Comparison of ENCODE assay signal across 20 mouse cellular contexts in the genomic region with DNA sequence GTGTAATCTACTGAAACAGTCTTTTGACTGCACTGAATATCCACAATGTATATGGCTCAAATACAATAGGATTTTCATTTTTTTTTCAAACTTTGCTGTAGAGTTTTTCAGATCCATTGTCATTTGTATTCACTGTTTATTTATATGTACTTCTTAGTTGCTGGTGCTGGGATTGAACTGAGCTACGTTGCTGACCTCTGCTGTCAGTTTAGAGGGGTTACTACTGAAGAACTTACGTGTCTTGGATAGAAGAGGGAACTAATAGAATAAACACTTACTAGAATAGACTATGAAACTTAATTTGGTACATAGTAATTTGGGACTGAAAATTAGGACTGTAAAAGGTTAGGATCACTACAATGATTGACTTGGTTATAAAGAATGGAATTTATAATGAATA. TPM values are rescaled to one million over a fixed set of nuclear protein-coding genes. Genes with fewer than 3 reads are reported as not detected.
DNase-seq lines count a peak whose midpoint lies in the region; ATAC-seq and TF ChIP-seq lines count a peak whose summit lies in the region.
"Had no signal": no experiment of that assay in that cellular context is flagged by ENCODE, and none has a peak within 500 bp of the region (broad histone marks: within the 10 kb centered on the region; RNA-seq: fewer than 3 reads in every experiment).

No protein-coding gene starts in this region.

- no peak for TF ChIP-seq POLR2A in CH12.LX (IDR thresholded peaks at IDR 0.05; ENCODE audit: low read depth, low read length)

- TF ChIP-seq RAD21 in CH12.LX (IDR thresholded peaks at IDR 0.05; ENCODE audit: low read depth, low read length), result peak; percentile 4

- DNase-seq in hindbrain, postnatal 0 days (ENCODE audit: low spot score), result no peak
- peak; percentile 11 for DNase-seq in 3T3-L1 (ENCODE audit: low read depth, low spot score)
- DNase-seq in CH12.LX (ENCODE audit: extremely low read depth), result no peak
- no peak for DNase-seq in forebrain, embryonic 14.5 days (ENCODE audit: low spot score)
- no peak for DNase-seq in thymus, adult 18-20 months
- DNase-seq: adrenal gland, adult 8-10 months; cerebellum, adult 2 months; cerebellum, postnatal 25 days; gastrocnemius, postnatal 14 days; heart, adult 11 months; liver had no signal

- no peak overlapping the region for H3K4me3 ChIP-seq in hindbrain, postnatal 0 days (ENCODE audit: low read length)
- H3K4me3 ChIP-seq in hindbrain, embryonic 13.5 days, result no peak overlapping the region
- H3K4me3 ChIP-seq in CH12.LX (replicated peaks in 1 of 3; ENCODE audit: low read depth in 2 of 3, low read length in 2 of 3, poor library complexity in 1 of 3), result no peak overlapping the region
- no peak overlapping the region for H3K4me3 ChIP-seq in forebrain, embryonic 14.5 days (ENCODE audit: low read depth, low read length)
- H3K4me3 ChIP-seq: embryonic facial prominence, embryonic 15.5 days; heart, embryonic 12.5 days; limb, embryonic 10.5 days had no signal

- H3K9ac ChIP-seq in hindbrain, postnatal 0 days (replicated peaks; ENCODE audit: low read length), result no peak overlapping the region
- no peak overlapping the region for H3K9ac ChIP-seq in hindbrain, embryonic 13.5 days
- H3K9ac ChIP-seq in CH12.LX (ENCODE audit: insufficient read depth, low read depth), result no peak overlapping the region
- H3K9ac ChIP-seq in forebrain, embryonic 14.5 days (ENCODE audit: low read length), result no peak overlapping the region
- H3K9ac ChIP-seq: embryonic facial prominence, embryonic 15.5 days; heart, embryonic 12.5 days; hindbrain, embryonic 14.5 days had no signal

- in situ Hi-C loops in CH12.LX (cut with MboI; ENCODE audit: low pct_ligation_motif_present, low pct_unique_long_range_greater_than_20kb, low sequenced_read_pairs), result no loop called here

- no peak overlapping the region for H3K4me2 ChIP-seq in hindbrain, postnatal 0 days (ENCODE audit: low read depth, low read length)
- H3K4me2 ChIP-seq in hindbrain, embryonic 13.5 days, result no peak overlapping the region
- no peak overlapping the region for H3K4me2 ChIP-seq in CH12.LX (ENCODE audit: insufficient read depth, low read depth, poor library complexity, severe bottlenecking)
- no peak overlapping the region for H3K4me2 ChIP-seq in forebrain, embryonic 14.5 days (ENCODE audit: low read length)
- H3K4me2 ChIP-seq: embryonic facial prominence, embryonic 15.5 days; heart, embryonic 12.5 days; hindbrain, embryonic 14.5 days; midbrain, embryonic 11.5 days had no signal

- dilution Hi-C loops in CH12.LX (cut with MboI; ENCODE audit: extremely low pct_ligation_motif_present, extremely low pct_unique_long_range_greater_than_20kb, low sequenced_read_pairs), result no loop called here

- H3K9me3 ChIP-seq in hindbrain, postnatal 0 days (ENCODE audit: low read length), result no peaks in the 10 kb centered on the region
- no peaks in the 10 kb centered on the region for H3K9me3 ChIP-seq in hindbrain, embryonic 13.5 days
- no peaks in the 10 kb centered on the region for H3K9me3 ChIP-seq in CH12.LX (replicated peaks; ENCODE audit: low read length)
- no peaks in the 10 kb centered on the region for H3K9me3 ChIP-seq in forebrain, embryonic 14.5 days (replicated peaks; ENCODE audit: control insufficient read depth, low read length)
- H3K9me3 ChIP-seq: embryonic facial prominence, embryonic 15.5 days; heart, embryonic 12.5 days; limb, embryonic 10.5 days had no signal

- TF ChIP-seq CTCF in hindbrain, postnatal 0 days (IDR thresholded peaks at IDR 0.05; ENCODE audit: low read depth), result peak; percentile 20; the same call in 1 of the 2 replicates
- TF ChIP-seq CTCF in CH12.LX (conservative IDR thresholded peaks at IDR 0.05 in 1 of 2, IDR thresholded peaks at IDR 0.05 in 1 of 2; ENCODE audit: low read depth in 2 of 2, low read length in 2 of 2), result peak in 1 of 2 experiments; percentile 17; a peak in 1 of 4 replicates

- no peak overlapping the region for H3K27ac ChIP-seq in hindbrain, postnatal 0 days
- no peak overlapping the region for H3K27ac ChIP-seq in hindbrain, embryonic 13.5 days
- no peak overlapping the region for H3K27ac ChIP-seq in CH12.LX (ENCODE audit: insufficient read depth, low read depth)
- H3K27ac ChIP-seq in forebrain, embryonic 14.5 days (ENCODE audit: low read depth, low read length), result no peak overlapping the region
- H3K27ac ChIP-seq: embryonic facial prominence, embryonic 15.5 days; hindbrain, embryonic 14.5 days; limb, embryonic 10.5 days had no signal

- TF ChIP-seq EP300 in CH12.LX (IDR thresholded peaks at IDR 0.05; ENCODE audit: low read length), result no peak

- no peaks in the 10 kb centered on the region for H3K4me1 ChIP-seq in hindbrain, postnatal 0 days (ENCODE audit: insufficient read depth, low read length)
- peaks cover 10% of the 10 kb centered on the region; the same call in 1 of the 2 replicates for H3K4me1 ChIP-seq in hindbrain, embryonic 13.5 days (replicated peaks)
- peaks cover 0 to 18% of the 10 kb centered on the region in 2 experiments; a peak in 2 of 4 replicates for H3K4me1 ChIP-seq in CH12.LX (ENCODE audit: control insufficient read depth in 1 of 2, insufficient read depth in 2 of 2)
- peaks cover 5% of the 10 kb centered on the region for H3K4me1 ChIP-seq in forebrain, embryonic 14.5 days (ENCODE audit: control insufficient read depth, insufficient read depth, low read length)
- H3K4me1 ChIP-seq: embryonic facial prominence, embryonic 15.5 days; limb, embryonic 10.5 days had no signal

- H3K27me3 ChIP-seq in hindbrain, postnatal 0 days (ENCODE audit: insufficient read depth, low read length), result no peaks in the 10 kb centered on the region
- H3K27me3 ChIP-seq in hindbrain, embryonic 13.5 days, result no peaks in the 10 kb centered on the region
- H3K27me3 ChIP-seq in CH12.LX (replicated peaks), result no peaks in the 10 kb centered on the region
- H3K27me3 ChIP-seq in forebrain, embryonic 14.5 days (replicated peaks; ENCODE audit: control insufficient read depth, insufficient read depth, low read length), result no peaks in the 10 kb centered on the region
- H3K27me3 ChIP-seq: embryonic facial prominence, embryonic 15.5 days; heart, embryonic 12.5 days had no signal

- ATAC-seq in hindbrain, postnatal 0 days, result no peak
- ATAC-seq in hindbrain, embryonic 13.5 days (ENCODE audit: low FRiP score), result no peak
- ATAC-seq in common myeloid progenitor, adult 5-6 weeks (replicated peaks; ENCODE audit: low read depth, poor library complexity, severe bottlenecking), result peak; percentile 52
- no peak for ATAC-seq in forebrain, embryonic 14.5 days
- ATAC-seq: activated CD4-positive, CD25-positive, alpha-beta regulatory T cell, adult 4 months; forebrain, embryonic 16.5 days had no signal

- 60% methylated on average over 2 of the region's 2 CpGs for WGBS in hindbrain, postnatal 0 days
- WGBS in hindbrain, embryonic 13.5 days, result 71% methylated on average over 2 of the region's 2 CpGs
- WGBS in forebrain, embryonic 14.5 days, result 67% methylated on average over 2 of the region's 2 CpGs

- peaks cover 20% of the 10 kb centered on the region for H3K36me3 ChIP-seq in hindbrain, postnatal 0 days (ENCODE audit: insufficient read depth, low read length)
- H3K36me3 ChIP-seq in hindbrain, embryonic 13.5 days, result peaks cover 48% of the 10 kb centered on the region
- H3K36me3 ChIP-seq in CH12.LX (replicated peaks in 1 of 2; ENCODE audit: control insufficient read depth in 1 of 2, insufficient read depth in 1 of 2, low read length in 1 of 2), result peaks cover 51 to 86% of the 10 kb centered on the region in 2 experiments
- H3K36me3 ChIP-seq in forebrain, embryonic 14.5 days (ENCODE audit: control insufficient read depth, insufficient read depth, low read length), result peaks cover 74% of the 10 kb centered on the region

- H3K79me2 ChIP-seq in CH12.LX (replicated peaks; ENCODE audit: control insufficient read depth, extremely low read depth, insufficient read depth, poor library complexity, severe bottlenecking), result peaks cover 32% of the 10 kb centered on the region

TF ChIP-seq in CH12.LX, 34 proteins besides CTCF, POLR2A, EP300 and RAD21:
- TF ChIP-seq MYC (IDR thresholded peaks at IDR 0.05; ENCODE audit: low read depth, low read length) (no peak), JUN (IDR thresholded peaks at IDR 0.05; ENCODE audit: insufficient read depth, low read depth, low read length) (no peak)

RNA-seq across cellular contexts. Expression of gene Asf1a, which starts 8.8 kb away (rescaled TPM):
- 25.2 and 25.6 TPM in 2 replicates for total RNA-seq in hindbrain, postnatal 0 days (2014; rRNA removed)
- 67.2 and 68.4 TPM in 2 replicates for polyA plus RNA-seq in hindbrain, postnatal 0 days (2015; fragmentation: Nextera tagmentation; extraction: Ambion mirVana)
- 92.5 and 95.1 TPM in 2 replicates for polyA plus RNA-seq in hindbrain, embryonic 13.5 days (2015; fragmentation: Nextera tagmentation; extraction: Ambion mirVana)
- total RNA-seq in CH12.LX (2012; rRNA removed) (35.5 and 46.5 TPM in 2 replicates), CH12.LX (2014; rRNA removed) (128 and 185 TPM in 2 replicates)
- 107 and 133 TPM in 2 replicates for polyA plus RNA-seq in CH12.LX (2012; ENCODE audit: insufficient read length, low read depth)
- 97.1 and 98.4 TPM in 2 replicates for total RNA-seq in common myeloid progenitor, adult 5-6 weeks (2017)
- 107 and 119 TPM in 2 replicates for polyA plus RNA-seq in forebrain, embryonic 14.5 days (2014; fragmentation: Nextera tagmentation; extraction: Ambion mirVana)

RNA-seq across cellular contexts. Expression of gene Mcm9, which starts 24.9 kb away (rescaled TPM):
- total RNA-seq in hindbrain, postnatal 0 days (2014; rRNA removed), result 7.3 and 7.7 TPM in 2 replicates
- 8.0 and 8.8 TPM in 2 replicates for polyA plus RNA-seq in hindbrain, postnatal 0 days (2015; fragmentation: Nextera tagmentation; extraction: Ambion mirVana)
- 7.3 and 7.6 TPM in 2 replicates for polyA plus RNA-seq in hindbrain, embryonic 13.5 days (2015; fragmentation: Nextera tagmentation; extraction: Ambion mirVana)
- total RNA-seq in CH12.LX (2012; rRNA removed) (9.0 and 9.7 TPM in 2 replicates), CH12.LX (2014; rRNA removed) (6.3 and 6.7 TPM in 2 replicates)
- polyA plus RNA-seq in CH12.LX (2012; ENCODE audit: insufficient read length, low read depth), result 15.9 and 18.4 TPM in 2 replicates
- 24.2 and 30.6 TPM in 2 replicates for total RNA-seq in common myeloid progenitor, adult 5-6 weeks (2017)
- polyA plus RNA-seq in forebrain, embryonic 14.5 days (2014; fragmentation: Nextera tagmentation; extraction: Ambion mirVana), result 9.1 and 11.6 TPM in 2 replicates
